Mouse (Mus musculus) colon, adult 2 months (tissue): Measurements from ENCODE around the gene Vmn1r95. TPM values are rescaled to one million over a fixed set of nuclear protein-coding genes. Genes with fewer than 3 reads are reported as not detected.

Experiments used
- polyA plus RNA-seq: library from polyadenylated mRNA; depleted of rRNA; stranded (reverse); fragments of >200 nt; gene quantifications from 2 replicates; pipeline ENCODE4 v1.2.3, GENCODE M21; 2012; rRNA removed

Gene Vmn1r95
- not detected in 2 replicates for polyA plus RNA-seq

GRCm38 (mm10) chr7:20193410-20193809 lies at the start of gene Vmn1r95:
TSS of gene Vmn1r95 (plus strand) at chr7:20193710.

DNA sequence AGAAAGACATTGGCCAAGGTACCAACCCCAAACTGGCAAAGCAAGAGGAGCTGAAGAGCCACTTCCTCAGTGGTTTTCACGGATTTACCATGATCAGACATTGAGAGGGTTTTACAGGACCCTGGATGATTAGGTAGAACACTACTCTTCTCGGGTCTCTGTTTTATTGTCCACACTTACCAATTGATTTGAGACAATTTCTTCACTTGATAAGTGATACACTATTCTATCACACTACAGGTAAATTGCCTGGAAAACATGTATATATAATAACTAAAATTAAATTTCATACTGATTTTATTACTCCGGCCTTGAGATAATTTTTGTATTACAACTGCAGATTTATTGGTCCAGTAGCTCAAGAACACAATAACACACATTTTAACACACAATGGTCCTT lies 25.2 kb upstream of the Vmn1r95 start, which contains the start of gene Vmn1r94:
Gene Vmn1r94, minus strand, starts transcription at position 101 of the 400 bp plus-strand sequence.

GRCm38 (mm10) chr7:20205507-20205906 lies 12.0 kb downstream of the Vmn1r95 start, which contains the start of gene Gm6164:
TSS of gene Gm6164 (minus strand) at chr7:20205607.

GRCm38 (mm10) chr7:20233728-20234127 lies 40.2 kb downstream of the Vmn1r95 start, which contains the start of gene Gm4498:
TSS of gene Gm4498 (minus strand) at chr7:20233828.

Other genes starting within 250 kb of the Vmn1r95 start
- gene Igsf23, start 243.0 kb upstream of the Vmn1r95 start, polyA plus RNA-seq, result 42.4 and 60.3 TPM in 2 replicates
- gene Ceacam20, start 228.3 kb upstream of the Vmn1r95 start, polyA plus RNA-seq, result 97.5 and 113 TPM in 2 replicates
- gene Nlrp9b, start 202.2 kb upstream of the Vmn1r95 start, polyA plus RNA-seq, result 3.1 and 4.7 TPM in 2 replicates
- 0.02 TPM in 1 of 2 replicates, not detected in the other for gene Vmn1r91, start 94.0 kb upstream of the Vmn1r95 start, polyA plus RNA-seq
- gene Gm16442, start 71.1 kb upstream of the Vmn1r95 start, polyA plus RNA-seq, result not detected in 2 replicates
- not detected in 2 replicates for gene Vmn1r93, start 54.6 kb upstream of the Vmn1r95 start, polyA plus RNA-seq
- not detected in 2 replicates for gene Vmn1r94, start 25.3 kb upstream of the Vmn1r95 start, polyA plus RNA-seq
- gene Gm6164, start 11.9 kb downstream of the Vmn1r95 start, polyA plus RNA-seq, result not detected in 2 replicates
- gene Gm4498, start 40.1 kb downstream of the Vmn1r95 start, polyA plus RNA-seq, result not detected in 2 replicates
- not detected in 2 replicates for gene Gm5890, start 69.1 kb downstream of the Vmn1r95 start, polyA plus RNA-seq
- not detected in 2 replicates for gene Gm4133, start 140.4 kb downstream of the Vmn1r95 start, polyA plus RNA-seq
- gene Gm5728, start 181.7 kb downstream of the Vmn1r95 start, polyA plus RNA-seq, result not detected in 2 replicates
- not detected in 2 replicates for gene Vmn1r100, start 224.2 kb downstream of the Vmn1r95 start, polyA plus RNA-seq
- not detected in 2 replicates for gene Vmn1r101, start 248.9 kb downstream of the Vmn1r95 start, polyA plus RNA-seq